Mouse (Mus musculus): Measurements from ENCODE around the gene Ssh1.

Ssh1 gene

GRCm38 (mm10) chr5:113965659-113966185 is 28.0 kb downstream of the Ssh1 start:
- no peak for DNase-seq (ENCODE audit: low spot score)

GRCm38 (mm10) chr5:113964972-113965371 is 28.7 kb downstream of the Ssh1 start:
- no peak for DNase-seq (ENCODE audit: low spot score)

- no peak for DNase-seq (ENCODE audit: low spot score)
These were observed 31.9 kb downstream of the Ssh1 start for GRCm38 (mm10) chr5:113961776-113962175.

- DNase-seq (ENCODE audit: low spot score), result no peak
These were observed 33.3 kb downstream of the Ssh1 start for GRCm38 (mm10) chr5:113960416-113960815.

GRCm38 (mm10) chr5:113959039-113959438 is 34.7 kb downstream of the Ssh1 start:
- peak; percentile 51 for DNase-seq (ENCODE audit: low spot score)

GRCm38 (mm10) chr5:113956510-113956909 is 37.2 kb downstream of the Ssh1 start:
- DNase-seq (ENCODE audit: low spot score), result peak; percentile 85

GRCm38 (mm10) chr5:113955691-113956090 is 38.0 kb downstream of the Ssh1 start:
- no peak for DNase-seq (ENCODE audit: low spot score)

GRCm38 (mm10) chr5:113955281-113955680 is 38.4 kb downstream of the Ssh1 start:
- no peak for DNase-seq (ENCODE audit: low spot score)

- DNase-seq (ENCODE audit: low spot score), result peak; percentile 91
These were observed 39.3 kb downstream of the Ssh1 start for GRCm38 (mm10) chr5:113954421-113954820.

- DNase-seq (ENCODE audit: low spot score), result no peak
These were observed 41.2 kb downstream of the Ssh1 start for GRCm38 (mm10) chr5:113952519-113952918.

- DNase-seq (ENCODE audit: low spot score), result no peak
These were observed 42.0 kb downstream of the Ssh1 start for GRCm38 (mm10) chr5:113951693-113952071.

GRCm38 (mm10) chr5:113950786-113951692 is 42.7 kb downstream of the Ssh1 start:
- no peak for DNase-seq (ENCODE audit: low spot score)

- DNase-seq (ENCODE audit: low spot score), result no peak
These were observed 43.6 kb downstream of the Ssh1 start for GRCm38 (mm10) chr5:113950133-113950532.

GRCm38 (mm10) chr5:113947280-113947679 is 46.4 kb downstream of the Ssh1 start:
- no peak for DNase-seq (ENCODE audit: low spot score)

- no peak for DNase-seq (ENCODE audit: low spot score)
These were observed 48.6 kb downstream of the Ssh1 start for GRCm38 (mm10) chr5:113945126-113945525.

- DNase-seq (ENCODE audit: low spot score), result no peak
These were observed 50.4 kb downstream of the Ssh1 start for GRCm38 (mm10) chr5:113943328-113943727.

- peak; percentile 33 for DNase-seq (ENCODE audit: low spot score)
These were observed 51.1 kb downstream of the Ssh1 start for GRCm38 (mm10) chr5:113942580-113942979.

- no peak for DNase-seq (ENCODE audit: low spot score)
These were observed 54.3 kb downstream of the Ssh1 start for GRCm38 (mm10) chr5:113939263-113939900.

- DNase-seq (ENCODE audit: low spot score), result no peak
These were observed 56.0 kb downstream of the Ssh1 start for GRCm38 (mm10) chr5:113937650-113938049.

GRCm38 (mm10) chr5:113933889-113934288 is 59.8 kb downstream of the Ssh1 start:
- no peak for DNase-seq (ENCODE audit: low spot score)

- no peak for DNase-seq (ENCODE audit: low spot score)
These were observed 60.2 kb downstream of the Ssh1 start for GRCm38 (mm10) chr5:113933480-113933879.

GRCm38 (mm10) chr5:113932310-113932709 is 61.4 kb downstream of the Ssh1 start:
- DNase-seq (ENCODE audit: low spot score), result no peak

All from embryo, embryonic 10 days (tissue).